Mouse (Mus musculus): ENCODE data around the gene Bbip1. TPM values are rescaled to one million over a fixed set of nuclear protein-coding genes. Genes with fewer than 3 reads are reported as not detected.
A peak's percentile ranks its signal among the peaks of the same experiment; 100 is the strongest.

Gene Bbip1
- total and polyA plus RNA-seq, 3 experiments: 71.3 to 75.9 TPM; not detected in 1

DNA sequence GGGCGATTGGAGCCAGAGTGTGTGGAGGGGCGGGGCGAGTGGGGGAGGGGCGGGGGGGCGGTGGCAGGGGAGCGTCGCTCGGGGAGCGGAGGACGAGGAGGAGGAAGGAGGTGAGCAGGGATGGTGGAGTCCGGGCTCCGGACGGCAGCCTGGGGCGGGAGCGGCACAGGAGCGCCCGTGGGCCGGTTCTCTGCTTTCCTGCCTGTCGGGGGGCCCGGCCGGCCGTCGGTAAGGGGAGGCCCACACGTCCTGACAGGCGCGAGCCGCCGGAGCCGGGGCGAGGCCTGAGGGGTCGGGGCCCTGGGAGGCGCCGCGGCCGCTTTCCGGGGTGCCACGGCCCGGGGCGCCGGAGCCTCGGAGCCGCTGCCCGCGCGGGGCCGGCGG is 351 bp upstream of the Bbip1 start:
- TF ChIP-seq ZMIZ1 (IDR thresholded peaks at IDR 0.05; ENCODE audit: low read depth, low read length) (peak; percentile 90), MYB (IDR thresholded peaks at IDR 0.05; ENCODE audit: low read depth, low read length) (no peak), TCF12 (IDR thresholded peaks at IDR 0.05; ENCODE audit: low read depth, low read length) (0 out of 2 replicates have a peak, but pooled peaks have one; percentile 19), GABPA (IDR thresholded peaks at IDR 0.05; ENCODE audit: low read depth, low read length) (no peak), TAL1 (IDR thresholded peaks at IDR 0.05; ENCODE audit: low read length) (no peak), GATA1 (IDR thresholded peaks at IDR 0.05; ENCODE audit: low read depth, low read length) (no peak), USF1 (IDR thresholded peaks at IDR 0.05; ENCODE audit: low read depth, low read length) (0 out of 2 replicates have a peak, but pooled peaks have one; percentile 23), E2F4 (IDR thresholded peaks at IDR 0.05; ENCODE audit: borderline replicate concordance, low read depth, low read length) (no peak), UBTF (IDR thresholded peaks at IDR 0.05; ENCODE audit: borderline replicate concordance, insufficient read depth, low read depth, low read length) (0 out of 2 replicates have a peak, but pooled peaks have one; percentile 85), NELFE (IDR thresholded peaks at IDR 0.05; ENCODE audit: low read depth, low read length) (peak; percentile 80), POLR2AphosphoS2 (IDR thresholded peaks at IDR 0.05; ENCODE audit: low read length) (peak; percentile 40; the same call in 1 of the 2 replicates), POLR2A (IDR thresholded peaks at IDR 0.05; ENCODE audit: control insufficient read depth in 1 of 2, insufficient read depth in 1 of 2, low read depth in 1 of 2, low read length in 2 of 2, poor library complexity in 1 of 2) (peak; percentile 49 to 87; a peak in 3 of 4 replicates), BHLHE40 (IDR thresholded peaks at IDR 0.05; ENCODE audit: borderline replicate concordance, low read depth, low read length) (no peak)
- Histone ChIP-seq H3K36me3 (ENCODE audit: control insufficient read depth in 1 of 2, insufficient read depth in 2 of 2, low read length in 2 of 2) (peaks cover 0 to 56% of the 10 kb centered on the region in 2 experiments; a peak in 3 of 4 replicates), H3K9me3 (replicated peaks; ENCODE audit: insufficient read depth, low read length) (no peaks in the 10 kb centered on the region), H3K79me2 (ENCODE audit: control insufficient read depth, insufficient read depth, low read length, poor library complexity) (peaks cover 39% of the 10 kb centered on the region), H3K4me3 (ENCODE audit: control insufficient read depth in 1 of 2, insufficient read depth in 1 of 2, low read depth in 2 of 2, low read length in 2 of 2) (peak overlapping the region; percentile 72 to 83), H3K27me3 (ENCODE audit: control insufficient read depth in 1 of 2, insufficient read depth in 2 of 2, low read length in 2 of 2) (no peaks in the 10 kb centered on the region), H3K27ac (ENCODE audit: control insufficient read depth, low read depth, low read length) (peak overlapping the region; percentile 81), H3K9ac (ENCODE audit: control insufficient read depth, low read depth, low read length, poor library complexity, severe bottlenecking) (peak overlapping the region; percentile 97), H3K4me1 (ENCODE audit: control insufficient read depth in 1 of 2, insufficient read depth in 2 of 2, low read length in 2 of 2) (peaks cover 23 to 53% of the 10 kb centered on the region in 2 experiments)
- DNase-seq (ENCODE audit: low read depth, low spot score): no peak

DNA sequence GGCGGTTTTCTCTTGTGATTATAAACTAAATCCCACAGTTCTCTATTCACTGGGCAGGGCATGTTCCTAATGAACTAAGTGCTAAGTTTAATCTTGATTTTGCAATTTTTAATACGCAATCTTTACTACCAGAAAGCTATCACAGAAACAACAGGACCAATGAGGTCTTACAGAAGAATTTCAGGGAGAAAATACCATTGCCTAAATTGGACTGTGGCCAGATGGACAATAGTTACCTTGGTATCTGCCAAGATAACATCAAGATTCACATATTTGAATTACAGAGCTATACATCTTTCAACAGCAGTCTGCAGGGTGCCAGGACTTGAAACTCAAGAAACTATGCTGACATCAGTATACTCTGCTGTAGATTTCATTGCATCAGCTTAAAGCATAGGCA is 2.1 kb downstream of the Bbip1 start:
- Histone ChIP-seq H3K4me1 (ENCODE audit: control insufficient read depth in 1 of 2, insufficient read depth in 2 of 2, low read length in 2 of 2) (peaks cover 21 to 48% of the 10 kb centered on the region in 2 experiments), H3K79me2 (ENCODE audit: control insufficient read depth, insufficient read depth, low read length, poor library complexity) (peaks cover 25% of the 10 kb centered on the region), H3K36me3 (ENCODE audit: control insufficient read depth in 1 of 2, insufficient read depth in 2 of 2, low read length in 2 of 2) (peaks cover 8 to 52% of the 10 kb centered on the region in 2 experiments), H3K4me3 (ENCODE audit: control insufficient read depth in 1 of 2, insufficient read depth in 1 of 2, low read depth in 2 of 2, low read length in 2 of 2) (no peak overlapping the region), H3K9me3 (replicated peaks; ENCODE audit: insufficient read depth, low read length) (no peaks in the 10 kb centered on the region), H3K27ac (ENCODE audit: control insufficient read depth, low read depth, low read length) (0 out of 2 replicates have a peak overlapping the region, but pooled peaks have one; percentile 6), H3K27me3 (ENCODE audit: control insufficient read depth in 1 of 2, insufficient read depth in 2 of 2, low read length in 2 of 2) (no peaks in the 10 kb centered on the region), H3K9ac (ENCODE audit: control insufficient read depth, low read depth, low read length, poor library complexity, severe bottlenecking) (peak overlapping the region; percentile 9; the same call in 1 of the 2 replicates)
- DNase-seq (ENCODE audit: low read depth, low spot score): no peak
- 0 out of 4 replicates have a peak, but pooled peaks of 1 of the 2 experiments have one; percentile 15 for TF ChIP-seq EP300 (IDR thresholded peaks at IDR 0.05; ENCODE audit: low read depth in 1 of 2, low read length in 2 of 2)
- TF ChIP-seq GATA1 (IDR thresholded peaks at IDR 0.05; ENCODE audit: low read depth, low read length): peak; percentile 5; the same call in 1 of the 2 replicates
- peak; percentile 40; the same call in 1 of the 2 replicates for TF ChIP-seq RCOR1 (IDR thresholded peaks at IDR 0.05; ENCODE audit: low read depth, low read length)
- TF ChIP-seq MAX (IDR thresholded peaks at IDR 0.05; ENCODE audit: low read length): no peak

All from MEL (cell line).